Mouse (Mus musculus) kidney, adult 2 months (tissue): ENCODE results near the gene Unc5c.

ENCODE experiments used
- CTCF ChIP-seq: fragments of 200-500 bp; conservative IDR thresholded peaks from 2 replicates; pipeline ENCODE4 v1.5.1; 2011; ENCODE audit warnings: low read depth, mild to moderate bottlenecking, control low read depth, low read length, moderate library complexity, mixed read lengths; ENCODE audit not compliant: insufficient read depth, insufficient read length
- POLR2A ChIP-seq: fragments of 200-500 bp; IDR thresholded peaks from one replicate; pipeline ENCODE4 v1.6.1; 2011; ENCODE audit warnings: low read depth, low read length, control low read depth

- TF ChIP-seq CTCF: no peak
- no peak for TF ChIP-seq POLR2A
Observed at GRCm38 (mm10) chr3:141536857-141537256, 71.8 kb downstream of the Unc5c start.
